Mouse (Mus musculus): ENCODE results near the gene Bcl7a.

DNA sequence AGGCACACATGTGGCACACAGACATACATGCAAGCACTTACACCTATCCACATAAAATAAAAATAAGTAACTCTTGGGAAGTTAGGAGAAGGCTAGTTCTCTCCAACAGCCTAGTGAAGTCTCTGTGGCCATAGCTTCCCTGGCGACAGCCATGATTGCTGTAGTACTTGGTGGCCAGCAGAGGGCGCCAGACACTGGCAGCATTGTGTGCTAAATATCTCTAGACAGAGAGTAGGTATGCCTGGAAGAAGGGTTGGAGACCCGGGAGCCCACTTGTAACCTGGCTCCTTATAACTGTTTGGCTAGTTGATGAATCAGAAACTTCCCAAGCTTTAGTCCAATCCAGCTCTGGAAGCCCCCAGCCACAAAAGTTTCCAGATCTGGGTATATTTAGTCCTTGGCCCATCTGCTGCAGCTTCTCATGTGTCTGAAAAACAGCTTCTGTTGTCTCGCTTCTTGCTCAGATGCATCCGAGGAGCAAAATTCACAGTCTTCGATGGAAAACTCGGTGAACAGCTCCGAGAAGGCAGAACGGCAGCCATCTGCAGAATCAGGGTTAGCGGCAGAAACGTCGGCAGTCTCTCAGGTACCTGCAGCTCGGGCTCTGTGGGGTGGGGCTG is 25.3 kb downstream of the Bcl7a start:
- TF ChIP-seq MYOD1 (IDR thresholded peaks at IDR 0.05; ENCODE audit: control insufficient read depth, insufficient read length, low read depth) (no peak), CTCF (IDR thresholded peaks at IDR 0.05; ENCODE audit: control insufficient read depth, insufficient read depth, insufficient read length) (peak; percentile 80), FOSL1 (IDR thresholded peaks at IDR 0.05; ENCODE audit: insufficient read depth, low read length, poor library complexity, severe bottlenecking) (no peak), MAX (IDR thresholded peaks at IDR 0.05) (no peak), MYOG (IDR thresholded peaks at IDR 0.05; ENCODE audit: control insufficient read depth, extremely low read depth, insufficient read length) (no peak), USF1 (IDR thresholded peaks at IDR 0.05; ENCODE audit: low read depth) (no peak), CEBPB (IDR thresholded peaks at IDR 0.05; ENCODE audit: low read depth) (no peak)

All from C2C12 (cell line).